Mouse (Mus musculus) heart, embryonic 15.5 days (tissue): ENCODE data around the gene Ncaph2. TPM values are rescaled to one million over a fixed set of nuclear protein-coding genes. Genes with fewer than 3 reads are reported as not detected.

Experiments used
- ATAC-seq: fragments of 200-750 bp; cut with Nextera tagmentation; replicated peaks from 2 replicates; pipeline ENCODE4 v1.8.0; 2017; ENCODE audit warnings: low read depth, moderate TSS enrichment; ENCODE audit not compliant: insufficient number of reproducible peaks, insufficient read depth, low FRiP score
- H3K27ac ChIP-seq: fragments of 300-500 bp; sonication (generic); 2 replicates; pipeline ENCODE4 v1.5.1; 2015; ENCODE audit warnings: mild to moderate bottlenecking, inconsistent platforms
- H3K27me3 ChIP-seq: fragments of 300-500 bp; sonication (generic); 2 replicates; pipeline ENCODE4 v1.6.1; 2015; ENCODE audit warnings: inconsistent platforms
- H3K36me3 ChIP-seq: fragments of 300-500 bp; sonication (generic); 2 replicates; pipeline ENCODE4 v1.6.1; 2015; ENCODE audit warnings: mild to moderate bottlenecking, inconsistent platforms
- H3K4me1 ChIP-seq: fragments of 300-500 bp; sonication (generic); replicated peaks from 2 replicates; pipeline ENCODE4 v1.6.1; 2015; ENCODE audit warnings: inconsistent platforms
- H3K4me2 ChIP-seq: fragments of 300-500 bp; sonication (generic); 2 replicates; pipeline ENCODE4 v1.6.1; 2015; ENCODE audit warnings: inconsistent platforms, mild to moderate bottlenecking, moderate library complexity
- H3K4me3 ChIP-seq: fragments of 300-500 bp; sonication (generic); 2 replicates; pipeline ENCODE4 v1.5.1; 2015; ENCODE audit warnings: mild to moderate bottlenecking, inconsistent platforms
- H3K9ac ChIP-seq: fragments of 300-500 bp; sonication (generic); 2 replicates; pipeline ENCODE4 v1.6.1; 2015; ENCODE audit warnings: mild to moderate bottlenecking, inconsistent platforms
- H3K9me3 ChIP-seq: fragments of 300-500 bp; sonication (generic); replicated peaks from 2 replicates; pipeline ENCODE4 v1.6.1; 2016; ENCODE audit warnings: inconsistent platforms
- WGBS: fragments of 180-500 bp; shearing (Covaris S2); methylation state at CpG from one replicate; pipeline ENCODE4 v1.1.7; 2015; ENCODE audit warnings: mixed read lengths; 5-methylcytosine and 5-hydroxymethylcytosine counted together
- polyA plus RNA-seq: library from polyadenylated mRNA; unstranded; fragments of >200 nt; fragmentation: Nextera tagmentation; extraction: Ambion mirVana; gene quantifications from 2 replicates; pipeline ENCODE4 v1.2.1, GENCODE M21; 2015

Ncaph2 gene
- polyA plus RNA-seq, 1 experiment from 2014 or later: 85.3 TPM

DNA sequence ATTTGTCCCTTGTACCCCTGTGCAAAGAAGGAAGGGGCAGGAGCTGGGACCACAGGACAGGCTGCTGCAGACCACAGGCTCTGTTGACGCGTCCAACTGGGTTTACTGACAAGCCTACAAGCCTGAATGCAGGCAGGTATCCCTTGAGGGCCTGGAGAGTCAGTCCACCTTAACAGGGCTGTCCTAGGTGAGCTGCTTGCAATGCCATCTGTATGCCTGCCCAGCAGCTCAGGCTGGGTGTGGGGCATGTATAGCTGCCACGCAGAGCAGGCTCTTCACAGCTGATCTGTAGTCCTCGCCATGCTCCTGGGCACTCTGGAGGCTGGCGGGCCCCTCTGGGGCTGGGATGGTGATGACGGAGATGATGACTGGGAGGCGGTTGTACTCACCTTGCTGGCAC, 29.1 kb downstream of the Ncaph2 start, which contains the start of gene Klhdc7b:
TSS of gene Klhdc7b (plus strand) at position 301 of the 400 bp plus-strand sequence.
- Histone ChIP-seq H3K4me3 (no peak within 1 kb of the TSS), H3K4me2 (no peak within 1 kb of the TSS), H3K9me3 (no peaks in the 10 kb centered on the region), H3K36me3 (no peaks in the 10 kb centered on the region), H3K27ac (no peak within 1 kb of the TSS), H3K27me3 (peaks cover 38% of the 10 kb centered on the region), H3K4me1 (peaks cover under 1% of the 10 kb centered on the region), H3K9ac (no peak within 1 kb of the TSS)
- no peak for ATAC-seq
- 87% methylated on average over 7 of the region's 7 CpGs for WGBS

DNA sequence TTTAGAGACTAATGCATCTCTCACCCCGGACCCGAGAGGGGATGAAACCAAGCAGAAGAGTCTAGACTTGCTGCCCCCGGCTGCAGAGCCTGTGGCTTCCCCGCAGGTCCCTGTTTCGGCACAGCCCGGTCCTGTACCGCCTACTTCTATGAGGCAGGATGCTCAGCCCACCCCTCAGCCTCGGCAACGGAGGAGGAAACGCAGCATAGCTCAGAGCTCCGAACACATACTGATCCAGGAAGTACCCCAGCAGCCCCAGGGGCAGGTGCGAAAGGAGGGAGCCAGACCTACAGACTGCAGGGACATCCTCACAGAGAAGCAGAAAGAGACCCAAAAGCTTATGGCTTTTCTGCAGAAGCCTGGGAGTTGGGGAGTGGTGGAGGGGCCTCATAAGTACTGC, 31.6 kb downstream of the Ncaph2 start:
- no peak for ATAC-seq
- H3K36me3 ChIP-seq: no peaks in the 10 kb centered on the region
- H3K9ac ChIP-seq: no peak overlapping the region
- no peaks in the 10 kb centered on the region for H3K4me1 ChIP-seq
- WGBS: 31% methylated on average over 12 of the region's 12 CpGs
- H3K9me3 ChIP-seq: no peaks in the 10 kb centered on the region
- H3K4me3 ChIP-seq: no peak overlapping the region
- H3K4me2 ChIP-seq: no peak overlapping the region
- peaks cover 21% of the 10 kb centered on the region for H3K27me3 ChIP-seq
- no peak overlapping the region for H3K27ac ChIP-seq

DNA sequence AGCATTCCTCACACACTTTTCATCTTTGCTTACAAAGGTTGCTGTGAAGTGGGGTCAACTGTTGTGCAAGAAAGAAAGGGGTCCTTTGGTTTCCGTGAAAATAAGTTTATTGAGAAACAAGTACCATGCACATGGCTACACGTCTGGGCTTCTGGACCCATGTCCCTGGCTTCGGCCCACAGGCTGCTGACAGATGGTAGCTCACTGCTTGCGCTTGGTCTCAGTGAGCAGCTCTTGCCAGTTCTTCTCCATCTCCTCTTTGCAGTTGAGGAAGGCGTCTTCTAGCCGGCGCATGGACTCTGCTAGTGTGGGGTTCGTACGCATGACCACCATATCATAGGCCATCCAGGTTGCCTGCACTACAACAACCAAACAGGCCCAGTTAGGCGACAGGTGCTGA, 34.6 kb downstream of the Ncaph2 start:
- H3K27ac ChIP-seq: no peak overlapping the region
- no peaks in the 10 kb centered on the region for H3K9me3 ChIP-seq
- peaks cover 11% of the 10 kb centered on the region; the same call in 1 of the 2 replicates for H3K27me3 ChIP-seq
- H3K36me3 ChIP-seq: no peaks in the 10 kb centered on the region
- no peaks in the 10 kb centered on the region for H3K4me1 ChIP-seq
- ATAC-seq: no peak
- H3K4me3 ChIP-seq: no peak overlapping the region
- H3K4me2 ChIP-seq: no peak overlapping the region
- WGBS: 89% methylated on average over 10 of the region's 10 CpGs
- H3K9ac ChIP-seq: no peak overlapping the region

DNA sequence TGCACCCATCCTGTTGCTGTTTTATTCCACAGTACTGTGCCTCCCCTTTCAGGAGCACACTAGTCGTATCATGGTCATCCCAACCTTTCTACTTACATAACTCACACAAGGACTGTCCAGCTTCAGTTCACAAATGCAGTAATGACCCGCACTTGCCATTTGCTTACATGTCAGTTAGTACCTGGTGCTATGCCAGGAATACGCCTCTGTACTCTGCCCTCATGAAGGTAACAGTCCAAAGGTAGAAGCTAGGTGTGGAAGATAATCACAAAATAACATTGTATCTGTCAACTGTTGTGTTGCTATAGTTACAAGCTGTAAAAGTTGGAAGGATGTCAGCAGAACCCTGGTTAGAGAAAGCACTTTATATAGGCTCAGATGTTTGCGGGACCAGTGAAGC, 41.4 kb downstream of the Ncaph2 start:
- Histone ChIP-seq H3K27ac (no peak overlapping the region), H3K27me3 (no peaks in the 10 kb centered on the region), H3K9me3 (no peaks in the 10 kb centered on the region), H3K4me2 (no peak overlapping the region), H3K4me1 (no peaks in the 10 kb centered on the region), H3K36me3 (no peaks in the 10 kb centered on the region), H3K9ac (no peak overlapping the region), H3K4me3 (no peak overlapping the region)
- ATAC-seq: no peak
- 78% methylated on average over 4 of the region's 4 CpGs for WGBS

DNA sequence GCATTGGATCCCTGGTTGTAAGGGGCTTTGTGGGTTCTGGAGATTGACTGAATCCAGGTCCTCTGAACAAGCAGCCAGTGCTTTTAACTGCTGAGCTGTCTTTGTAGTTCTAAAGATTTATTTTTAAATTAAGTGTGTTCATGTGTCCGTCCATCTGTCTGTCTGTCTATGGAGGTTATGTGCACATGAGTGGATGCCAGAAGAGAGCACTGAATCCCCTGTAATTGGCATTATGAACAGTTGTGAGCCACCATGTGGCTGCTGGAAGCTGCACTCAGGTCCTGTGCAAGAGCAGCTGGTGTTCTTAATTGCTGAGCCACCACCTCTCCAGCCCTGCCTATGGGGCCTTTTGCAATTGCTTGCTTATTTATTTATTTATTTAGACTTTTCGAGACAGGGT, 42.6 kb downstream of the Ncaph2 start:
- no peak for ATAC-seq
- Histone ChIP-seq H3K27me3 (no peaks in the 10 kb centered on the region), H3K36me3 (no peaks in the 10 kb centered on the region), H3K4me2 (no peak overlapping the region), H3K9ac (no peak overlapping the region), H3K4me3 (no peak overlapping the region), H3K4me1 (no peaks in the 10 kb centered on the region), H3K27ac (no peak overlapping the region), H3K9me3 (no peaks in the 10 kb centered on the region)
- 73% methylated on average over 2 of the region's 2 CpGs for WGBS

DNA sequence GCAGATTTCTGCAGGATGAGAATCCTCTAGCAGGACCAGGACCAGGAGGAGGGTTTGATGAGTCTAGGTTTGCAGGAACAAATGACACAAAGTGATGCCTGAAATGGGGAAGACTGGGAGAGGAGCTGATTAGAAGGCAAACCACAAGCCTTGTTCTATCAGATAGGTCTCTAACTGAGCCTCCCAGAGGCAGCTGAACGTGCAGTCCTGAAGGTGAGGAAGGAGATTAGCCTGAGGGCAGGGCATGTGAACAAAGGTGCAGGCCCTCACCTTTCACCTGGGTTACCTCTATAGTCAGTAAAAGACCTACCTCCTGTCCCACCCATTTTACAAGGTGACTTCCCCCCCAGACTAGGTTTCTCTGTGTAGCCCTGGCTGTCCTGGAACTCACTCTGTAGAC, 44.2 kb downstream of the Ncaph2 start:
- Histone ChIP-seq H3K9ac (no peak overlapping the region), H3K27me3 (no peaks in the 10 kb centered on the region), H3K27ac (no peak overlapping the region), H3K9me3 (no peaks in the 10 kb centered on the region), H3K4me1 (no peaks in the 10 kb centered on the region), H3K36me3 (no peaks in the 10 kb centered on the region), H3K4me3 (no peak overlapping the region), H3K4me2 (no peak overlapping the region)
- ATAC-seq: no peak
- 65% methylated on average over 1 of the region's 1 CpGs for whole genome bisulfite sequencing

DNA sequence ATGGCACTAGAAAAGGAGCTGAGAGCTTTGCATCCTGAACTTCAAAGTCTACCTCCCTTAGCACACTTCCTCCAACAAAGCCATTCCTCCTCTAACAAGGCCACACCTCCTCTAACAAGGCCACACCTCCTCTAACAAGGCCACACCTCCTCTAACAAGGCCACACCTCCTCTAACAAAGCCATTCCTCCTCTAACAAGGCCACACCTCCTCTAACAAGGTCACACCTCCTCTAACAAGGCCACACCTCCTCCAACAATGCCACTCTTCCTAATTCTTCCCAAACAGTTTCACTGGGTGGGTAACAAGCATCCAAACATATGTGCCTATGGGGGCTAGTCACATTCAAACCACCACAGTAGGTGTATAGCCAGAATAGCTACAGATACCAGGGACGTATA, 47.0 kb downstream of the Ncaph2 start:
- Histone ChIP-seq H3K4me1 (no peaks in the 10 kb centered on the region), H3K4me3 (no peak overlapping the region), H3K27ac (no peak overlapping the region), H3K36me3 (no peaks in the 10 kb centered on the region), H3K9ac (no peak overlapping the region), H3K4me2 (no peak overlapping the region), H3K27me3 (no peaks in the 10 kb centered on the region), H3K9me3 (peaks cover 4% of the 10 kb centered on the region; the same call in 1 of the 2 replicates)
- no peak for ATAC-seq
- WGBS: 79% methylated on average over 1 of the region's 1 CpGs

DNA sequence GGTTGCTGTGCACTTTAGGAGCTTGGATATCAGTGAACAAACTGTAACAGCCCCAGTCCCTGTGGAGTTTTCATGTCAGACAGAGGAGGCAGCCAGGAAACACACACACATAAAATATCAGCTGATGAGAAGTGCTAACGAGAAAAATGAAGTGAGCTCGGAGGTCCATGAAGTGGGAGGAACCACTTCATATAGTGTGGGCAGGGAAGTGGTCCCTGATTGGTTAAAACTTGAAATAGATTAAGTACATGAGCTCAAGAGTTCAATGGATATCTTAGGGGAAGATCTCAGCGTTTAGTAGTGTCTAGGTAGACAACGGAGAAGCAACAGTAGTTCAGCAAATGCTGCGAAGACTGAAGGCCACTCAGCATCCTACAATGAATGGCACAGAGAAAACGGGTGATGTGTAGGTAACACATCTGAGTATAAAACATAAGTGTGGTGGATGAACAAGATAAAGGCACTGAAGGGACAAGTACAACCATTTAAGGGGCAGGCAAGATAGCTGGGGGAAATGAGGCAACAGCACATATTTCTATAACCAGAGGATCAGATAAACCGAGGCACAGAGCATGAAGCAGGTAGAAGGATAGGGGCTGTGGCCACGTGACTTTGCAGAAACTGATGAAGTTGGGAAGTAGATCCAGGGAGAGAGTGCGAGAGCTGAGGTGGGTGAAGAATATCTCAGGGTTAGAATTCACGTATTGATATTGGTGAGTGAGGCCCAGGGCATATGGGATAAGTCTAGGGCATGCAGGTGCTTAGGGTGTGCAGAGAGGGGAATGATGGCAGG, 49.5 kb downstream of the Ncaph2 start:
- no peaks in the 10 kb centered on the region for H3K27me3 ChIP-seq
- H3K36me3 ChIP-seq: no peaks in the 10 kb centered on the region
- H3K4me2 ChIP-seq: no peak overlapping the region
- no peak overlapping the region for H3K4me3 ChIP-seq
- H3K27ac ChIP-seq: no peak overlapping the region
- ATAC-seq: no peak
- WGBS: 74% methylated on average over 10 of the region's 10 CpGs
- H3K9ac ChIP-seq: no peak overlapping the region
- peaks cover 10% of the 10 kb centered on the region; the same call in 1 of the 2 replicates for H3K9me3 ChIP-seq
- H3K4me1 ChIP-seq: no peaks in the 10 kb centered on the region

DNA sequence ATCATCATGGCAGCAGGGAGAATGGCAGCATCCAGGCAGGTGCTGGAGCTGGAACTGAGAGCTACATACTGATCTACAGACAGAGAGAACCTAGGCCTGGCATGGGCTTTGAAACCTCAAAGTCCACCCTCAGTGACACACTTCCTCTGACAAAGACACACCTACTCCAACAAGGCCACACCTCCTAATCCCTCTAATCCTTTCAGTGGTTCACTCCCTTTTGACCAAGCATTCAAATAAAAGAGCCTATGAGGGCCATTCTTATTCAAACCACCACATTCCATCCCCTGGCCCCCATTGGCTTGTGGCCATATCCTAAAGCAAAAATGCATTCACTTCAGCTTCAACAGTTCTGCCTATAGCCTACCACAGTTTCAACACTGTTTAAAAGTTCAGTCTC, 51.2 kb downstream of the Ncaph2 start:
- Histone ChIP-seq H3K27ac (no peak overlapping the region), H3K4me3 (no peak overlapping the region), H3K9ac (no peak overlapping the region), H3K36me3 (no peaks in the 10 kb centered on the region), H3K4me1 (no peaks in the 10 kb centered on the region), H3K9me3 (peaks cover 10% of the 10 kb centered on the region; the same call in 1 of the 2 replicates), H3K4me2 (no peak overlapping the region), H3K27me3 (no peaks in the 10 kb centered on the region)
- ATAC-seq: no peak

DNA sequence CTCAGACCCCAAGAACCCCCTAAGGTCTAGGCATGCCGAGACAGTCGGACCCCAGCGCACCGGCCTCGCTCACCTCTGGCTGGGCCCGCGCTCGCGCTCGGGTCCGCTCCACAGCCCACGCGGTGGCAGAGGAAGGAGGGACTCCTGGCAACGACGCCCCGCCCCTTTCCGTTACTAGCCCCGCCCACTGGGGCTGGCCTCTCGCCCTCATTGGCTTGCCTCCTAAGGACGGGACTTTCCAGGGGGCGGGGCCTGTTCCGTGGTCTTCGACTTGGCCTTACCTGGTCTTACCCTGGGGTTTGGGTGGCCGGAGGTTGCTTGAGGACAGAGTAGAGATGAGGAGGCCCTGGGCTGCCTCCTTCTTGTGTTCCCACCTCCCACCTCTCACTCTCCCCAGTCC, 54.6 kb downstream of the Ncaph2 start, which contains the start of gene Syce3:
TSS of gene Syce3 (minus strand) at position 386 of the 400 bp plus-strand sequence.
- WGBS: 76% methylated on average over 24 of the region's 24 CpGs
- peaks cover 2% of the 10 kb centered on the region; the same call in 1 of the 2 replicates for H3K4me1 ChIP-seq
- peaks cover 10% of the 10 kb centered on the region; the same call in 1 of the 2 replicates for H3K9me3 ChIP-seq
- H3K27me3 ChIP-seq: no peaks in the 10 kb centered on the region
- H3K27ac ChIP-seq: no peak within 1 kb of the TSS
- no peak; the same call in 1 of the 2 replicates for ATAC-seq
- H3K9ac ChIP-seq: no peak within 1 kb of the TSS
- H3K36me3 ChIP-seq: no peaks in the 10 kb centered on the region
- no peak within 1 kb of the TSS for H3K4me2 ChIP-seq
- no peak within 1 kb of the TSS for H3K4me3 ChIP-seq

DNA sequence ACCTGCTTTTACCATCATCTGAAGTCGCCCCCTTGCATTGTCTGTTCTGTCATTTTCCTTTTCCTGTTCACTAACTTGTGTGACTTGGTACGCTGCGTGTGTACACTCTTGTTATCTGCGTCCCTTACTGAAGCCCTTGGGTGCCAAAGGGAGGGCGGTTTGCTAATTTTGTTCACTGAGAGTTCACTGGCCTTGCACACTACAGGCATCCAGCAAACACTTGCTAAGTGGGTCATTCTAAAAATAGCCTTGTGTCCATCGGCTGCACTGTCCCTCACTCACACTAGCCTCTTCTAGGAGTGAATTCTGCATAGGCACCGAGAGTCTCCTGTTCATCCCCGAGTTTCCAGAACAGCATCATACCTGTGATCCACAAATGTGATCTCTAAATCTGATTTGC, 59.8 kb downstream of the Ncaph2 start:
- peak overlapping the region; percentile 26; the same call in 1 of the 2 replicates for H3K4me2 ChIP-seq

DNA sequence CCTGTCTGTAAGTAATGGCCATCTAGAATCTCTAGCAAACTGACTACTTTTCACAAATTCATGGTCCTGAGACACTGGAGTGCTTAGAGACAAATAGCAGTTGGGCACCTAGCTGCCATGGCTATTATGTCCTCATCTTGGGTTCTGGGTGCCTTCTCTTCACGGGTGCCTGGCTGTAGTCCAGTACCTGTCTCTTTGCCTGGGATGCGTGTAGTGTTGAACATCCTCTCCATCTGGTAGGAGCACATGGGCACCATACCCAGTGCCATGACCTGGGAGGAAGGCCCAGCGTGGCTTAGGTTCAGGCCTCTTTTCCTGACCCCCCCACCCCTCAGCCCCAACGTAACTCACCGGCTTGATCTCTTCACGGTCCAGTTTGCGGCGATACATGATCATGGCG, 66.4 kb downstream of the Ncaph2 start:
- ATAC-seq: no peak
- Histone ChIP-seq H3K27ac (no peak overlapping the region), H3K9me3 (no peaks in the 10 kb centered on the region), H3K4me2 (no peak overlapping the region), H3K4me1 (peaks cover 38% of the 10 kb centered on the region), H3K4me3 (no peak overlapping the region), H3K9ac (no peak overlapping the region), H3K27me3 (no peaks in the 10 kb centered on the region), H3K36me3 (peaks cover 59% of the 10 kb centered on the region)
- WGBS: 92% methylated on average over 9 of the region's 9 CpGs

More for the DNA sequence above, 59.8 kb downstream of the Ncaph2 start:
- 42% methylated on average over 8 of the region's 8 CpGs for WGBS
- Histone ChIP-seq H3K4me1 (peaks cover 22% of the 10 kb centered on the region), H3K27me3 (no peaks in the 10 kb centered on the region), H3K27ac (peak overlapping the region; percentile 83), H3K9ac (no peak overlapping the region), H3K36me3 (peaks cover 38% of the 10 kb centered on the region), H3K9me3 (no peaks in the 10 kb centered on the region), H3K4me3 (no peak overlapping the region)
- ATAC-seq: peak; percentile 48; the same call in 1 of the 2 replicates
